Mouse (Mus musculus) retina, embryonic 14.5 days (tissue): ENCODE data around the gene Fam50a.
A peak's percentile ranks its signal among the peaks of the same experiment; 100 is the strongest.
"Not testable (repeated sequence)": the region's sequence is repeated elsewhere in the genome, so short reads cannot be mapped to it uniquely, and the experiment has no call there.

Experiments
- DNase-seq: peaks from one replicate; pipeline ENCODE4 v3.0.0-alpha.2; 2015; ENCODE audit warnings: low spot score

Gene Fam50a

GRCm38 (mm10) chrX:74330166-74330930, 17.5 kb downstream of the Fam50a start:
- no peak for DNase-seq

DNA sequence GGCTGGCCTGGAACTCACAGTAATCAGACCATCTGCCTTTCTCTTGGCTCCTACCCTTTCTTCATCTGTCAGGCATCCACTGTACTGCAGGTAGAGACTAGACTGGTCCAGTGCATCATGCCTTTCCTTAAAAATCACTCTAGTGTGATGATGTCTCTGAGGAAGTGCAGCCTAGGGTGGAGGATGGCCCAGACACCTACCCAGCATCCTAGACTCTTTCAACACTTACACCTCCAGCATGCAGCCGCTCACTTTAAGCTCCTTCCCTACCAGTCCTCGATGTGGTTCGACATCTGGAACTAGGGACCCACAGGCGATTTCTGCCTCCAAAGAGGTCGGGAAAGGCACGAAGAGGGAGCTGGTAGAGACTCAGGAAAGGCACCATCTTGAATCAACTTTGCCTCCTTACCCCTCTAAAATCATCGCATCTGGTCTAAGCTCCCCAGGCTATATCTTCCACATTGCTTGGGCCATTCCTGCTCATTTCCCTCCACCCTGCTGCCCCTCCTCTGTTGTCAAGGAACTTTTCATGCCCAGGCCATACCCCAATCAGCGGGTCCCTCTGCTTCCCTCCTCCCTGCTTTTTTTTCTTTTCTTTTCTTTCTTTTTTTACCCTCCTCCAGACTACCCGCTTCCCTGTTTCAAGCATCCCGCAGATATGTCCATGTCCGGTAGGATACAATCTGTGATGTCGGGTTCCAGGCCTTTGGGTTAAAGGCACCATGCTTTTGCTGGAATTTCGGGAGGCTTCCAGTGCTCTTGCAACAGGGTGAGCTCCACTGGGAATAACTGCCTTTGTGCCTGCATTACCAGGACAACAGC, 40.0 kb downstream of the Fam50a start:
- DNase-seq: no peak

DNA sequence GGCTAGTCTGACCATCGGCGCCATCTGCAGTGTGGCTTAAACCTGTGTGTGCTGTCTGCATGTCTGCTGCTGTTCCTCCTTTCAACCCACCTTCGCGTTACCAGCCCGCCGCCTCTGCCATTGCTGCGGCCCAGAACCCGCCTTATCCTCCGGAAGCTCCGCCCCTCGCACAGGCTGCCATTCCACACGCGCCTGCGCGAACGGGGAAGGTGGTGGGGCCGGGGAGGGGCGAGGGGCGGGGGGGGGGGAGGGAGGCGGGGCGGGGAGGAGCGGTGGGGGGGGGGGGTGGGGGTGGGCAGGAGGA, 40.6 kb downstream of the Fam50a start, which contains the start of gene Lage3:
TSS of gene Lage3 (minus strand) at position 152 of the 304 bp plus-strand sequence.
- peak; percentile 78 for DNase-seq

- DNase-seq: not testable (repeated sequence)
Measured at GRCm38 (mm10) chrX:74357069-74357468, 44.2 kb downstream of the Fam50a start.

DNA sequence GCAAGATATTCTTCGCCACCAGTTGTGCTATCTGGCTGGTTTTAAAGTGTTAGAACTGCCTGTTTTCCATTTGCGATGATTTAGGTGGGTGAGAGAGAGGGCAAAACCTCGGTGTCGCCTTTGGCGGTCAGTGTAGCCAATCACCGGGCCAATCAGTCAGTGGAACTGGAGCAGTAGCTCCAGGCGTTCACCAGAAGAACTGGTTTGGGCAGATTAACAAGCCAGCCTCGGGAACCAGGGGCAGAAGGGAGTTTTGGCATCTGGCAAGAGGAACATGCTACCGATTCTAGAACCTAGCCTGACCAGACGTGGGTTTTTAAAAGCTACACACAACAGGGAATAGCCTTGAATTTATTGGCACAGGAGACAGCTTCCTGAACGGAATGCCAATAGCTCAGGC, 46.3 kb downstream of the Fam50a start:
- no peak for DNase-seq

DNA sequence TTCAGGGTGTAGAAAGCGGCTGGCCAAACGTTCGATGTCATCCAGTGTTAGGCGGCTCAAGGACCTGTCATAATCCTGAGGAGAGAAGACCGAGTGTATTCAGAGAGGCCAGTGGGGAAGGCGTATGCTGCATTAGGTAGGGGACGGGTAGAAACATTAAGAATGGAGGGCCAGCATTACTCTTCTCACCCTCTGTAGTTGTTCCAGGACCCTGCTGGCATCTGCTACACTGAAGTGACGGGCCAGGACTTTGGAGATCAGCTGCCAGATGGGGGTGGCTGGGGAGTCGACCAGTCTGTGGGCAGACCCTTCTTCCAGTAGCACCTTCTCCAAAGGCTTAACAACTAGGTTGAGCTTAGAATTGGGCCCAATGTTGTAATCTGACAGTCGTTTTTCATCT, 54.7 kb downstream of the Fam50a start:
- no peak for DNase-seq

GRCm38 (mm10) chrX:74368209-74368909, 55.5 kb downstream of the Fam50a start:
- peak; percentile 61 for DNase-seq
